Mouse (Mus musculus): ENCODE data around the gene Dzip1l. TPM values are rescaled to one million over a fixed set of nuclear protein-coding genes. Genes with fewer than 3 reads are reported as not detected.
"Not testable (repeated sequence)": the region's sequence is repeated elsewhere in the genome, so short reads cannot be mapped to it uniquely, and the experiment has no call there.

Dzip1l gene
- polyA plus RNA-seq (2012; rRNA removed): 13.7 and 17.6 TPM in 2 replicates

- peak; percentile 55 to 79 for DNase-seq (ENCODE audit: extremely low spot score in 1 of 2, low spot score in 1 of 2)
These were observed at the start of gene Dzip1l for GRCm38 (mm10) chr9:99629281-99630011. TSS of gene Dzip1l (plus strand) at chr9:99629496.

- DNase-seq (ENCODE audit: extremely low spot score in 1 of 2, low spot score in 1 of 2): peak in 1 of 2 experiments; percentile 63
These were observed 48.6 kb upstream of the Dzip1l start for GRCm38 (mm10) chr9:99580655-99581054.

GRCm38 (mm10) chr9:99587505-99588202 lies 41.6 kb upstream of the Dzip1l start:
- peak in 1 of 2 experiments; percentile 68 for DNase-seq (ENCODE audit: extremely low spot score in 1 of 2, low spot score in 1 of 2)

- DNase-seq (ENCODE audit: extremely low spot score in 1 of 2, low spot score in 1 of 2): no peak
These were observed 38.2 kb upstream of the Dzip1l start for GRCm38 (mm10) chr9:99591144-99591543.

- not testable (repeated sequence) for DNase-seq (ENCODE audit: extremely low spot score in 1 of 2, low spot score in 1 of 2)
These were observed 30.2 kb upstream of the Dzip1l start for GRCm38 (mm10) chr9:99599127-99599526.

- no peak for DNase-seq (ENCODE audit: extremely low spot score in 1 of 2, low spot score in 1 of 2)
These were observed 25.7 kb upstream of the Dzip1l start for GRCm38 (mm10) chr9:99603566-99603965.

- DNase-seq (ENCODE audit: extremely low spot score in 1 of 2, low spot score in 1 of 2): no peak
These were observed 17.1 kb upstream of the Dzip1l start, which contains the start of gene A4gnt for GRCm38 (mm10) chr9:99612202-99612601. TSS of gene A4gnt (plus strand) at chr9:99612502.

GRCm38 (mm10) chr9:99619688-99620087 lies 9.6 kb upstream of the Dzip1l start:
- DNase-seq (ENCODE audit: extremely low spot score in 1 of 2, low spot score in 1 of 2): peak in 1 of 2 experiments; percentile 56

- DNase-seq (ENCODE audit: extremely low spot score in 1 of 2, low spot score in 1 of 2): no peak
These were observed 9.1 kb upstream of the Dzip1l start for GRCm38 (mm10) chr9:99620196-99620595.

- no peak for DNase-seq (ENCODE audit: extremely low spot score in 1 of 2, low spot score in 1 of 2)
These were observed 7.3 kb upstream of the Dzip1l start for GRCm38 (mm10) chr9:99622034-99622433.

GRCm38 (mm10) chr9:99622966-99623365 lies 6.3 kb upstream of the Dzip1l start:
- no peak for DNase-seq (ENCODE audit: extremely low spot score in 1 of 2, low spot score in 1 of 2)

GRCm38 (mm10) chr9:99624117-99624516 lies 5.2 kb upstream of the Dzip1l start:
- no peak for DNase-seq (ENCODE audit: extremely low spot score in 1 of 2, low spot score in 1 of 2)

GRCm38 (mm10) chr9:99628581-99628980 lies 715 bp upstream of the Dzip1l start:
- DNase-seq (ENCODE audit: extremely low spot score in 1 of 2, low spot score in 1 of 2): no peak

GRCm38 (mm10) chr9:99630071-99630470 lies 775 bp downstream of the Dzip1l start:
- DNase-seq (ENCODE audit: extremely low spot score in 1 of 2, low spot score in 1 of 2): no peak

- peak in 1 of 2 experiments; percentile 27 for DNase-seq (ENCODE audit: extremely low spot score in 1 of 2, low spot score in 1 of 2)
These were observed 1.3 kb downstream of the Dzip1l start for GRCm38 (mm10) chr9:99630528-99631125.

GRCm38 (mm10) chr9:99631781-99632180 lies 2.5 kb downstream of the Dzip1l start:
- DNase-seq (ENCODE audit: extremely low spot score in 1 of 2, low spot score in 1 of 2): peak in 1 of 2 experiments; percentile 26

GRCm38 (mm10) chr9:99632264-99632663 lies 3.0 kb downstream of the Dzip1l start:
- peak in 1 of 2 experiments; percentile 13 for DNase-seq (ENCODE audit: extremely low spot score in 1 of 2, low spot score in 1 of 2)

GRCm38 (mm10) chr9:99636776-99637175 lies 7.5 kb downstream of the Dzip1l start:
- DNase-seq (ENCODE audit: extremely low spot score in 1 of 2, low spot score in 1 of 2): no peak

- no peak for DNase-seq (ENCODE audit: extremely low spot score in 1 of 2, low spot score in 1 of 2)
These were observed 7.9 kb downstream of the Dzip1l start for GRCm38 (mm10) chr9:99637227-99637626.

- DNase-seq (ENCODE audit: extremely low spot score in 1 of 2, low spot score in 1 of 2): no peak
These were observed 8.4 kb downstream of the Dzip1l start for GRCm38 (mm10) chr9:99637736-99638135.

GRCm38 (mm10) chr9:99639957-99640356 lies 10.7 kb downstream of the Dzip1l start:
- no peak for DNase-seq (ENCODE audit: extremely low spot score in 1 of 2, low spot score in 1 of 2)
